10 mouse cellular contexts compared by ENCODE assay signal in genomic region chr14:37276728-37277695, GRCm38 (mm10).
DNase-seq lines count a peak whose midpoint lies in the region; ATAC-seq lines count a peak whose summit lies in the region.
"Had no signal": no experiment of that assay in that cellular context is flagged by ENCODE, and none has a peak within 500 bp of the region (broad histone marks: within the 10 kb centered on the region; RNA-seq: fewer than 3 reads in every experiment).

No protein-coding gene starts in this region.

- H3K27ac ChIP-seq in heart, embryonic 10.5 days = no peak overlapping the region

- H3K4me3 ChIP-seq in heart, embryonic 10.5 days = no peak overlapping the region
- H3K4me3 ChIP-seq: megakaryocyte, embryonic 14.5 days had no signal

- no peaks in the 10 kb centered on the region for H3K27me3 ChIP-seq in heart, embryonic 10.5 days (ENCODE audit: insufficient read depth, poor library complexity, severe bottlenecking)
- H3K27me3 ChIP-seq: megakaryocyte, embryonic 14.5 days had no signal

- no peaks in the 10 kb centered on the region for H3K9me3 ChIP-seq in heart, embryonic 10.5 days
- H3K9me3 ChIP-seq: G1E; megakaryocyte, embryonic 14.5 days had no signal

- peak; percentile 95 for ATAC-seq in frontal cortex, adult (ENCODE audit: low TSS enrichment)
- no peak for ATAC-seq in erythroid progenitor cell, adult 5-6 weeks (replicated peaks; ENCODE audit: low FRiP score, poor library complexity, severe bottlenecking)

- no peaks in the 10 kb centered on the region for H3K4me1 ChIP-seq in heart, embryonic 10.5 days
- H3K4me1 ChIP-seq: megakaryocyte, embryonic 14.5 days had no signal

- no peaks in the 10 kb centered on the region for H3K36me3 ChIP-seq in heart, embryonic 10.5 days
- H3K36me3 ChIP-seq: G1E had no signal

- 55% methylated on average over 7 of the region's 7 CpGs for WGBS in heart, embryonic 10.5 days

- DNase-seq in heart, adult 18-20 months = peak; percentile 22 to 25
- no peak for DNase-seq in heart, embryonic 10.5 days (ENCODE audit: low spot score)
- peak; percentile 34 for DNase-seq in 3T3-L1 (ENCODE audit: low read depth, low spot score)
- DNase-seq in c-Kit-positive CD71-negative TER-119-negative erythroid progenitor cells, embryonic 14.5 days (ENCODE audit: low read depth) = peak; percentile 5
- DNase-seq in lung, postnatal 10 days = peak; percentile 44
- DNase-seq in spleen, postnatal 4 days (ENCODE audit: low spot score in 2 of 2) = no peak

Comparison
In these comparisons a context has a peak if more than half of its experiments do, and no peak if none do; other contexts are left out.
1. DNase-seq: peak in heart, adult 18-20 months (2 of 2), 3T3-L1 (single experiment), c-Kit-positive CD71-negative TER-119-negative erythroid progenitor cells, embryonic 14.5 days (single experiment) and lung, postnatal 10 days (single experiment); none in heart, embryonic 10.5 days (single experiment) and spleen, postnatal 4 days (0 of 2).